Mouse (Mus musculus) heart, embryonic 14.5 days (tissue): ENCODE results near the gene Olfr1281. TPM values are rescaled to one million over a fixed set of nuclear protein-coding genes. Genes with fewer than 3 reads are reported as not detected.
"Not testable (repeated sequence)": the region's sequence is repeated elsewhere in the genome, so short reads cannot be mapped to it uniquely, and the experiment has no call there.

Experiments
- ATAC-seq: fragments of 200-750 bp; cut with Nextera tagmentation; 2 replicates; pipeline ENCODE4 v1.8.0; 2017; ENCODE audit warnings: low read depth, moderate TSS enrichment; ENCODE audit not compliant: insufficient number of reproducible peaks, insufficient read depth, low FRiP score
- H3K27ac ChIP-seq, 2 experiments: fragments of 200-500 bp in 1 of 2; fragments of 300-500 bp in 1 of 2; sonication (generic) in 1 of 2; replicated peaks in 1 of 2; 2 replicates each; pipeline ENCODE4 v1.5.1; 2012 to 2014; ENCODE audit warnings: low read depth in 2 of 2, low read length in 2 of 2, control low read depth in 1 of 2, mild to moderate bottlenecking in 1 of 2, mixed read lengths in 1 of 2; ENCODE audit not compliant: control insufficient read depth in 1 of 2, insufficient read depth in 1 of 2
- H3K27me3 ChIP-seq: fragments of 300-500 bp; sonication (generic); 2 replicates; pipeline ENCODE4 v1.6.1; 2014; ENCODE audit warnings: mild to moderate bottlenecking, low read length, control low read depth; ENCODE audit not compliant: control insufficient read depth, insufficient read depth
- H3K36me3 ChIP-seq: fragments of 300-500 bp; sonication (generic); 2 replicates; pipeline ENCODE4 v1.6.1; 2014; ENCODE audit warnings: mild to moderate bottlenecking, control low read depth, low read length, mixed read lengths; ENCODE audit not compliant: control insufficient read depth, insufficient read depth
- H3K4me1 ChIP-seq, 2 experiments: fragments of 200-500 bp in 1 of 2; fragments of 300-500 bp in 1 of 2; sonication (generic) in 1 of 2; 2 replicates each; pipeline ENCODE4 v1.6.1; 2012 to 2014; ENCODE audit warnings: low read length in 2 of 2, control low read depth in 1 of 2, mixed read lengths in 1 of 2; ENCODE audit not compliant: control insufficient read depth in 2 of 2, insufficient read depth in 2 of 2
- H3K4me2 ChIP-seq: fragments of 300-500 bp; sonication (generic); 2 replicates; pipeline ENCODE4 v1.6.1; 2014; ENCODE audit warnings: mild to moderate bottlenecking, low read length
- H3K4me3 ChIP-seq, 2 experiments: fragments of 200-500 bp in 1 of 2; fragments of 300-500 bp in 1 of 2; sonication (generic) in 1 of 2; 2 replicates each; pipeline ENCODE4 v1.5.1; 2012 to 2014; ENCODE audit warnings: low read length in 2 of 2, mild to moderate bottlenecking in 2 of 2, control low read depth in 1 of 2, low read depth in 1 of 2, moderate library complexity in 1 of 2; ENCODE audit not compliant: control insufficient read depth in 1 of 2, insufficient read depth in 1 of 2
- H3K9ac ChIP-seq: fragments of 300-500 bp; sonication (generic); 2 replicates; pipeline ENCODE4 v1.6.1; 2014; ENCODE audit warnings: mild to moderate bottlenecking, low read length
- H3K9me3 ChIP-seq: fragments of 300-500 bp; sonication (generic); 2 replicates; pipeline ENCODE4 v1.6.1; 2016; ENCODE audit warnings: low read length, control low read depth; ENCODE audit not compliant: control insufficient read depth
- WGBS: fragments of 180-500 bp; shearing (Covaris S2); extraction: QIAGEN DNeasy Blood & Tissue Kit; methylation state at CpG from one replicate; pipeline ENCODE4 v1.1.7; 2014; 5-methylcytosine and 5-hydroxymethylcytosine counted together
- polyA plus RNA-seq: library from polyadenylated mRNA; unstranded; fragments of >200 nt; fragmentation: Nextera tagmentation; extraction: Ambion mirVana; gene quantifications from 2 replicates; pipeline ENCODE4 v1.2.1, GENCODE M21; 2014

Olfr1281 gene
- not detected in 2 replicates for polyA plus RNA-seq

DNA sequence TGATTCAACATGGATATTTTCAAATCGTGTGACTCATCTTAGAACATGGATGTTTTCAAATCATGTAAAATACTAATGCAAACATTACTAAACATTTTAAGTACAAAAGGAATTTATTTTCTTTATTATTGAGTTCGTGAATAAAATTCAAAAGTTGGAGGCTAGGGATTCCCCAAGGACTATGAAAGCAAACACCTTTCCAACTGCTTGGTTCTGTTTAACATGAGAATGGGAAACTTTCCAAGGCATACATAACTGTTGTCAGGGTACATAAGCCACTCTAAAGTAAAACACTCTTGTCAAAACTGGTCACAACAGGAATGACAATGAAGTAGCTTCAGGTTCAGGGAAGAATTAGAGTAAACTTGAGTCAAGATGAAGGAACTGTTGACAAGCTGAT, at the start of gene Olfr1281:
Gene Olfr1281 (plus strand): TSS at position 301 of the 400 bp plus-strand sequence.
- Histone ChIP-seq H3K4me2 (no peak within 1 kb of the TSS), H3K27ac (no peak within 1 kb of the TSS), H3K4me3 (no peak within 1 kb of the TSS), H3K9ac (no peak within 1 kb of the TSS), H3K4me1 (no peaks in the 10 kb centered on the region), H3K36me3 (no peaks in the 10 kb centered on the region), H3K9me3 (no peaks in the 10 kb centered on the region), H3K27me3 (no peaks in the 10 kb centered on the region)
- no peak for ATAC-seq
- 59% methylated on average over 2 of the region's 2 CpGs for WGBS

DNA sequence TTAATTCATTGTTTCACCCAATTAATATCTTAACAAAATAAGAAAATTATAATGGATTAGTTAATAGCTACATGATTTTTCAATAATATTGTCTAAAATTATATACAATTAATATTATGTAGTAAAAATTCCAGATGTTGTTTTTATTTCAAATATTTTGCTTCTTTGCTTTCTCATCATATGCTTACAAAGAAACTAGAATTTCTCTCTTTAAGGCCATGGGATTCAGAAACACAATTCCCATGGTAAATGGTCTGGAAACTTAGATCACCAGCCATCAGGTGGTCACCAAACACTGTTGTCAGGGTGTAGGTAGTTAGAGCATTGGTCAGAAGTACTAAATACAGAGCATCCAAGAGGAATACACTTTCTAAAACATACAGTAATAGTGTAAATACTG, 36.5 kb upstream of the Olfr1281 start, which contains the start of gene Olfr1278:
Gene Olfr1278 (plus strand): TSS at position 301 of the 400 bp plus-strand sequence.
- no peak within 1 kb of the TSS for H3K27ac ChIP-seq
- no peak within 1 kb of the TSS for H3K9ac ChIP-seq
- no peaks in the 10 kb centered on the region for H3K9me3 ChIP-seq
- ATAC-seq = no peak
- H3K36me3 ChIP-seq = no peaks in the 10 kb centered on the region
- no peaks in the 10 kb centered on the region for H3K4me1 ChIP-seq
- H3K27me3 ChIP-seq = no peaks in the 10 kb centered on the region
- no peak within 1 kb of the TSS for H3K4me2 ChIP-seq
- no peak within 1 kb of the TSS for H3K4me3 ChIP-seq

DNA sequence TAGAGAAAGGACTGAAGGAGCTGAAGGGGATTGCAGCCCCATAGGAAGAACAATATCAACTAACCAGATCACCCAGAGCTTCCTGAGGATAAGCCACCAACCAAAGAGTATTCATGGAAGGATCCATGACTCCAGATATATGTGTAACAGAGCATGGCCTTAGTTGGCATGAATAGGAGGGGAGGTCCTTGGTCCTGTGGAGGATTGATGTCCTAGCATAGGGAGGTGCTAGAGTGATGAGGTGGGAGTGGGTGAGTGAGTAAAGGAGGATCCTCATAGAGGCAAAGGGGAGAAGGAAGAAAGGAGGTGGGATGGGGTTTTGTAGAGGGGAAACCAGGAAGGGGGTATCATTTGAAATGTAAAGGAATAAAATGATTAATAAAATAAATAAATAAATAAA, 27.8 kb upstream of the Olfr1281 start:
- H3K36me3 ChIP-seq = no peaks in the 10 kb centered on the region
- H3K27ac ChIP-seq = no peak overlapping the region
- no peaks in the 10 kb centered on the region for H3K27me3 ChIP-seq
- H3K4me1 ChIP-seq = no peaks in the 10 kb centered on the region
- no peak overlapping the region for H3K4me2 ChIP-seq
- no peak for ATAC-seq
- no peak overlapping the region for H3K9ac ChIP-seq
- H3K4me3 ChIP-seq = no peak overlapping the region
- H3K9me3 ChIP-seq = no peaks in the 10 kb centered on the region

DNA sequence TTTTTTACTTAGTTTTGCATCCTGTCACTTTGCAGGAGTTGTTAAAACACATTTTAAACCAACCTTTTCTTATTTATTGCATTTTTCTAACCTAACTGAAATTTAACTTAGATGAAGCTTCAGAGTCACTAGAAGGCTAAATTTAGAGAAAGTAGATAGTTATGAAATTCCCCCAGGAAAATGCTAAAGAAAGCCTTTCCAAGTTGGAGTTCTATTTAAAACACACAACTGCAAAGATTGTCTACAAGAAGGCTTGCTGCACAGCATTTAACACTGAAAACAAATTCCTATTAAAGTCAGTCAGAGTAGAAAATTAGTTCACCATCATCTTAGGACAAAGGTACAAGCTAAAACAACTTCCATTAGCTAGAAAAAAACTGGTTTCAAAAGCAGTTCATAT, 25.9 kb upstream of the Olfr1281 start, which contains the start of gene Olfr1279:
Gene Olfr1279 (plus strand): TSS at position 262 of the 400 bp plus-strand sequence.
- H3K4me3 ChIP-seq = no peak within 1 kb of the TSS
- no peaks in the 10 kb centered on the region for H3K36me3 ChIP-seq
- H3K9me3 ChIP-seq = no peaks in the 10 kb centered on the region
- H3K4me1 ChIP-seq = no peaks in the 10 kb centered on the region
- ATAC-seq = no peak
- no peaks in the 10 kb centered on the region for H3K27me3 ChIP-seq
- no peak within 1 kb of the TSS for H3K9ac ChIP-seq
- no peak within 1 kb of the TSS for H3K27ac ChIP-seq
- H3K4me2 ChIP-seq = no peak within 1 kb of the TSS

DNA sequence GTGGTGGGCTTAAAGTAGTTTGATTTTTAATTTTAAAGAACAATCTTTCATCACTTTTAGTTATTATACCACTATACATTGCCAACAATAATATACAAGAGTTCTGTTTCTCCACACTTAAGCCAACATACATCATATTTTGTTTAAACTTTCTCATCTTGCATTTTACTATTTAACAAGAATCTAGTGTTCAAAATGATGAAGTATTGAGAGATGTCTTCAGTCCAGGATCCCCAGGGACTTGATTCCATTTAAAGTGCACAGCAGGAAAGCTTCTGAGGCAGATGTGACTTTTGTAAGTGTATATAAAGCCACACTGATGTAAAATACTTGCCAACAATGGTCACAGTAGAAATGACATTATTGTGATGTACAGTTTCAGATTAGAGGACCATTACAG, 12.6 kb upstream of the Olfr1281 start, which contains the start of gene Olfr1280:
Gene Olfr1280 (plus strand): TSS at position 301 of the 400 bp plus-strand sequence.
- Histone ChIP-seq H3K9ac (no peak within 1 kb of the TSS), H3K4me1 (no peaks in the 10 kb centered on the region), H3K4me3 (no peak within 1 kb of the TSS), H3K9me3 (no peaks in the 10 kb centered on the region), H3K36me3 (no peaks in the 10 kb centered on the region), H3K27ac (no peak within 1 kb of the TSS), H3K4me2 (no peak within 1 kb of the TSS), H3K27me3 (no peaks in the 10 kb centered on the region)
- no peak for ATAC-seq

DNA sequence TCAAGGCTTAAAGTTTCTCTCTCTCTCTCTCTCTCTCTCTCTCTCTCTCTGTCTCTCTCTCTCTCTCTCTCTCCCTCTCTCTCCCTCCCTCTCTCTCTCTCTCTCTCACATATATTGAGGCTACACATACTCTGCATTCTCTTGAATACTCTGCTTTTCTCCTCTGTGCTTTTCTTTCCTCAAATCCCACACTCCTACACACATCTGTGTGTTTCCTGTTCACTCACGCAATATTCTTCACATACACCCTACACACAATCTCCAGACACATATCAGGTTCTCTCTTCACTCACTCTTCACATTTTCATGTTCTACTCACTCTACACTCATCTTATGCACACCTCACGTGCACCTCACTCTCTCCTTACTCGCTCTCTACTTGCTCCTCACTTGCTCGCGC, 7.4 kb downstream of the Olfr1281 start:
- 78% methylated on average over 5 of the region's 5 CpGs for WGBS
- not testable (repeated sequence) for H3K9me3 ChIP-seq, H3K4me1 ChIP-seq, H3K27ac ChIP-seq, H3K27me3 ChIP-seq, H3K4me3 ChIP-seq, H3K4me2 ChIP-seq, H3K9ac ChIP-seq, H3K36me3 ChIP-seq, ATAC-seq

DNA sequence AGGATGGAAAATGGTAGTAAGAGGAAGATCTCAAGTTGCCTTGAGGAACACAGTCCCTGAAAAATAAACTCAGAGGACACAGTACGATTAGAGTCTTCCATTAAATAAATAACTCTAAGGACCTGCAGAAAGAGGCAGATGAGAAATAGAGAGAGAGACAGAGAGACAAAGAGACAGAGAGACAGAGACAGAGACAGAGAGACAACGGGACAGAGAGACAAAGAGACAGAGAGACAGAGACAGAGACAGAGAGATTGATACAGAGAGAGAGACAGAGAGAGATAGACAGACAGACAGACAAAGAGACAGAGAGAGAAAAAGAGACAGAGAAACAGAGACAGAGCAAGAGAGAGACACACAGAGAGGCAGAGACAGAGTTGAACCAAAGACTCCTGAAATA, 9.7 kb downstream of the Olfr1281 start, which contains the start of gene Olfr1282:
Gene Olfr1282 (minus strand): TSS at position 101 of the 400 bp plus-strand sequence.
- Histone ChIP-seq H3K4me2 (no peak within 1 kb of the TSS), H3K36me3 (no peaks in the 10 kb centered on the region), H3K27me3 (no peaks in the 10 kb centered on the region), H3K9me3 (no peaks in the 10 kb centered on the region), H3K4me1 (no peaks in the 10 kb centered on the region), H3K27ac (no peak within 1 kb of the TSS), H3K9ac (no peak within 1 kb of the TSS), H3K4me3 (no peak within 1 kb of the TSS)
- ATAC-seq = no peak
- WGBS = 59% methylated on average over 2 of the region's 2 CpGs

DNA sequence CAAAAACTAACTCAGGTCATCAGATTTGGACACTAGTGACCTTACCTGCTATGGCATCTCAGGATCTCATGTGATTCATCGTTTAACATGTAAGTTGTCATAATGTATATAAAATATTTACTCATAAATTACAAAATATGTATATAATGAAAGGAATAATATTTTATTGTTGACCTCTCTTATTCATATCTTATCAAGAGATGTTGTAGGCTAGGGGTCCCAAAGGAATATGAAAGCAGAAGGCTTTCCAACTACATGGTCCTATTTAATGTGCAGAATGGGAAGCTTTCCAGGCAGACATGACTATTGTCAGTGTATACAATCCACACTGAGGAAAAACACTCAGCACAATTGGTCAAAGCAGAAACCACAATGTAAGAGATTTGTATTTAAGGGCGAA, 40.2 kb downstream of the Olfr1281 start, which contains the start of gene Olfr1283:
Gene Olfr1283 (plus strand): TSS at position 301 of the 400 bp plus-strand sequence.
- WGBS = 61% methylated on average over 2 of the region's 2 CpGs
- Histone ChIP-seq H3K4me2 (no peak within 1 kb of the TSS), H3K27ac (no peak within 1 kb of the TSS), H3K4me1 (no peaks in the 10 kb centered on the region), H3K9me3 (no peaks in the 10 kb centered on the region), H3K27me3 (no peaks in the 10 kb centered on the region), H3K9ac (no peak within 1 kb of the TSS), H3K4me3 (no peak within 1 kb of the TSS), H3K36me3 (no peaks in the 10 kb centered on the region)
- no peak for ATAC-seq
